Mouse (Mus musculus) liver, embryonic 14.5 days (tissue): ENCODE results near the gene Suds3.

Experiments used
- CTCF ChIP-seq: IDR thresholded peaks from 2 replicates; pipeline ENCODE4 v1.5.1; 2016; ENCODE audit warnings: antibody characterized with exemption, low read depth, control low read depth
- EP300 ChIP-seq: IDR thresholded peaks from 2 replicates; pipeline ENCODE4 v1.6.1; 2016; ENCODE audit warnings: antibody characterized with exemption, low read depth

GRCm38 (mm10) chr5:117061251-117061650 lies 54.7 kb downstream of the Suds3 start:
- TF ChIP-seq CTCF (no peak), EP300 (no peak)
